Mouse (Mus musculus) spleen, adult 10 weeks (tissue): ENCODE results near the gene Vmn1r31. TPM values are rescaled to one million over a fixed set of nuclear protein-coding genes. Genes with fewer than 3 reads are reported as not detected.

Experiments
- polyA plus RNA-seq: library from polyadenylated mRNA; stranded (reverse); fragments of 350-450 nt; fragmentation: Illumina TruSeq; extraction: RNeasy Lipid Tissue Mini Kit (QIAGEN cat#74804); gene quantifications from one replicate; pipeline ENCODE4 v1.2.3, GENCODE M21; 2015; ENCODE audit warnings: low replicate concordance; ENCODE audit not compliant: insufficient read depth

The Vmn1r31 gene
- polyA plus RNA-seq, result not detected

GRCm38 (mm10) chr6:58475230-58475629 is at the start of gene Vmn1r31:
Gene Vmn1r31 (minus strand): TSS chr6:58475330.

GRCm38 (mm10) chr6:58443285-58443684 is 31.8 kb downstream of the Vmn1r31 start, which contains the start of gene Vmn1r30:
Gene Vmn1r30 (minus strand): TSS chr6:58443385.

Other genes with a start within 250 kb of the Vmn1r31 start
- not detected for gene Vmn1r28, start 213.3 kb downstream of the Vmn1r31 start, polyA plus RNA-seq
- gene Vmn1r29, start 173.8 kb downstream of the Vmn1r31 start, polyA plus RNA-seq, result not detected
- gene Vmn1r30, start 31.9 kb downstream of the Vmn1r31 start, polyA plus RNA-seq, result not detected
- gene Abcg2, start 109.2 kb upstream of the Vmn1r31 start, polyA plus RNA-seq, result 38.2 TPM